Mouse (Mus musculus) kidney, postnatal 0 days (tissue): ENCODE results near the gene Csf3r. TPM values are rescaled to one million over a fixed set of nuclear protein-coding genes. Genes with fewer than 3 reads are reported as not detected.
A peak's percentile ranks its signal among the peaks of the same experiment; 100 is the strongest.
"Not testable (repeated sequence)": the region's sequence is repeated elsewhere in the genome, so short reads cannot be mapped to it uniquely, and the experiment has no call there.

Experiments
- ATAC-seq: fragments of 200-750 bp; cut with Nextera tagmentation; replicated peaks from 2 replicates; pipeline ENCODE4 v1.8.0; 2017; ENCODE audit warnings: low read depth, moderate number of reproducible peaks, moderate TSS enrichment, moderate library complexity; ENCODE audit not compliant: low FRiP score
- DNase-seq: peaks from one replicate; pipeline ENCODE4 v3.0.0-alpha.2; 2016; ENCODE audit warnings: low spot score
- H3K27ac ChIP-seq: fragments of 300-500 bp; sonication (generic); 2 replicates; pipeline ENCODE4 v1.5.1; 2014; ENCODE audit warnings: mild to moderate bottlenecking
- H3K27me3 ChIP-seq: fragments of 300-500 bp; sonication (generic); 2 replicates; pipeline ENCODE4 v1.6.1; 2014; ENCODE audit warnings: low read length, mixed read lengths; ENCODE audit not compliant: insufficient read depth
- H3K36me3 ChIP-seq: fragments of 300-500 bp; sonication (generic); 2 replicates; pipeline ENCODE4 v1.6.1; 2014; ENCODE audit warnings: low read length, mixed read lengths; ENCODE audit not compliant: insufficient read depth
- H3K4me1 ChIP-seq: fragments of 300-500 bp; sonication (generic); replicated peaks from 2 replicates; pipeline ENCODE4 v1.6.1; 2014; ENCODE audit warnings: antibody characterized with exemption, low read length, mixed read lengths; ENCODE audit not compliant: insufficient read depth
- H3K4me2 ChIP-seq: fragments of 300-500 bp; sonication (generic); 2 replicates; pipeline ENCODE4 v1.6.1; 2014; ENCODE audit warnings: mild to moderate bottlenecking, low read length, moderate library complexity, mixed read lengths
- H3K4me3 ChIP-seq: fragments of 300-500 bp; sonication (generic); replicated peaks from 2 replicates; pipeline ENCODE4 v1.5.1; 2014; ENCODE audit warnings: low read depth, low read length
- H3K9ac ChIP-seq: fragments of 300-500 bp; sonication (generic); 2 replicates; pipeline ENCODE4 v1.6.1; 2014; ENCODE audit warnings: low read depth, low read length
- H3K9me3 ChIP-seq: fragments of 300-500 bp; sonication (generic); replicated peaks from 2 replicates; pipeline ENCODE4 v1.6.1; 2016; ENCODE audit warnings: low read length, inconsistent platforms, mixed read lengths
- CTCF ChIP-seq: IDR thresholded peaks from 2 replicates; pipeline ENCODE4 v1.5.1; 2016; ENCODE audit warnings: antibody characterized with exemption, low read depth, mild to moderate bottlenecking, moderate library complexity
- WGBS: fragments of 180-500 bp; shearing (Covaris S2); extraction: QIAGEN DNeasy Blood & Tissue Kit; methylation state at CpG from one replicate; pipeline ENCODE4 v1.1.7; 2014; 5-methylcytosine and 5-hydroxymethylcytosine counted together
- polyA plus RNA-seq: library from polyadenylated mRNA; unstranded; fragments of >200 nt; fragmentation: Nextera tagmentation; extraction: Ambion mirVana; gene quantifications from 2 replicates; pipeline ENCODE4 v1.2.1, GENCODE M21; 2015

Csf3r gene
- 0.82 and 1.2 TPM in 2 replicates for polyA plus RNA-seq

DNA sequence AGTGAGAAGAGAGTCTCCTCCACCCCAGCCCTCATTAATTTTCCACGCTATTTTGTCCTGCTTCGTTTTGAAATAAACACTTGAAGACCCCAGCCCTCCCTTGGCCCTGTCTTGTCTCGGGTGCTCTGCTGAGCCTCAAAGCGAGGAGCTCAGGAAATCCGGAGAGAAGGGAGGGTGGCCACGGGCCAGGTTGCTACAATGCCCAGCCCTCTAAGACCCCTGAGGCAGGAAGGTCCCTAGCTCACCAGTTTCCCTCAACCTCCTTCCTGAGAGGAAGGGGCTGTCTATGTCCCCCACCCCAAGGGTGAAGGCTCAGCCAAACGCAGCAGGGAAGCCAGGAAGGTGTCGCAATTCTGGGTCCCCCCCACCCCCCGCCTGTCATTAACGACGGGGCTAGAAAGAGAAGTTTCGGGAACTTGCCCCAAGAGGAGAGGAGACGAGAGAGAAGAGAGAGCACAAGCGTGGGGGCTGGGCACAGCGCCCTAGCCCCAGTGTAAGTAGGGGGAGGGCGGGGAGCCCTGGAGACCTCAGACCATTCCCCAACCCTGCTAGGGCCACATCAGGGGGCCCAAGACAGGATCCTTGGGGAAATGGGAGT, at the start of gene Csf3r:
Csf3r (plus strand) TSS at position 248 of the 598 bp plus-strand sequence.
- DNase-seq = no peak
- peak within 1 kb of the TSS; percentile 18; the same call in 1 of the 2 replicates for H3K4me2 ChIP-seq
- H3K4me3 ChIP-seq = no peak within 1 kb of the TSS
- H3K27me3 ChIP-seq = no peaks in the 10 kb centered on the region
- no peak for TF ChIP-seq CTCF
- ATAC-seq = no peak
- H3K36me3 ChIP-seq = no peaks in the 10 kb centered on the region
- H3K9me3 ChIP-seq = no peaks in the 10 kb centered on the region
- no peaks in the 10 kb centered on the region for H3K4me1 ChIP-seq
- WGBS = 37% methylated on average over 16 of the region's 16 CpGs
- no peak within 1 kb of the TSS for H3K27ac ChIP-seq
- no peak within 1 kb of the TSS for H3K9ac ChIP-seq

DNA sequence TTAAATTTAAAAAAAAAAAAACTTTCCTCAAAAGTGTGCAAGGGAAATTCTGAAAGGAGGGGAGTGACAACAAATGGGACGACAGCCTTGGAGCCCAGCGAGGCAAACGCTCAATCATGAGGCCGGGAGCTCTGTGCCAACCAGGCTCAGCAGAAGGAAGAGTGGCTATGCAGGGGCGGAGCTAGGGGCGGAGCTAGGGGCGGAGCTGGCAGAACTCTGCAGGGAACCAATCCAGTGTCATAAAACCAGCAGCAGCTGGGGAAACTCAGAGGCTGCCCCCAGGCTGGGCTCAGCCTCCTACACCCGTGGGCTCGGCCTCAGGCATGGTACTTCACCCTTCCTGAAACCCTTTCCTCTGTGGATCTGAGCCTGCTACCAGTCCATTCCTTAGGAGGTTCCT, 46.6 kb upstream of the Csf3r start:
- Histone ChIP-seq H3K27ac (no peak overlapping the region), H3K9ac (no peak overlapping the region), H3K27me3 (no peaks in the 10 kb centered on the region), H3K4me3 (no peak overlapping the region), H3K36me3 (no peaks in the 10 kb centered on the region), H3K9me3 (no peaks in the 10 kb centered on the region), H3K4me2 (no peak overlapping the region), H3K4me1 (no peaks in the 10 kb centered on the region)
- no peak for TF ChIP-seq CTCF
- ATAC-seq (no peak), DNase-seq (no peak)
- 56% methylated on average over 9 of the region's 9 CpGs for WGBS

DNA sequence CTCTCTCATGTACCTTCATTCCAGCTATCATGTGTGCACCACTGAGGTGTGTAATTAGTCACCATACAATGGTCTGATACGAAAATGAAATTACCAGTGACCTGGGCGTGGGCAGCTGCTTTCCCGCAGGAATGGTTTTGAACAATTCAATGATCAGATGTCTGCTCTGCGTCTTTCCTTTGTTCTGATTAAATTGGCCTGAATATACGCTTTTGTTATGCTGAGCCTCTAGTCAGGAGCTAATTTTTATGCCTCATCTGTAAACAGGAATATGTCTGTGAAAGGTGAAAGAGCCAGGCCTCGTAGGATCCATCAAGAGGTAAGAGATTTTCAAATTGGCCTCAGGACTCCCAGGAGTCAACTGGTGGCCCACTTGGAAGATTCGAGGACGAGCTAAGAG, 41.1 kb upstream of the Csf3r start:
- Histone ChIP-seq H3K9me3 (no peaks in the 10 kb centered on the region), H3K4me3 (no peak overlapping the region), H3K36me3 (no peaks in the 10 kb centered on the region), H3K27ac (no peak overlapping the region), H3K4me1 (no peaks in the 10 kb centered on the region), H3K9ac (no peak overlapping the region), H3K27me3 (no peaks in the 10 kb centered on the region), H3K4me2 (no peak overlapping the region)
- WGBS = 81% methylated on average over 8 of the region's 8 CpGs
- DNase-seq (no peak), ATAC-seq (no peak)
- TF ChIP-seq CTCF = no peak

DNA sequence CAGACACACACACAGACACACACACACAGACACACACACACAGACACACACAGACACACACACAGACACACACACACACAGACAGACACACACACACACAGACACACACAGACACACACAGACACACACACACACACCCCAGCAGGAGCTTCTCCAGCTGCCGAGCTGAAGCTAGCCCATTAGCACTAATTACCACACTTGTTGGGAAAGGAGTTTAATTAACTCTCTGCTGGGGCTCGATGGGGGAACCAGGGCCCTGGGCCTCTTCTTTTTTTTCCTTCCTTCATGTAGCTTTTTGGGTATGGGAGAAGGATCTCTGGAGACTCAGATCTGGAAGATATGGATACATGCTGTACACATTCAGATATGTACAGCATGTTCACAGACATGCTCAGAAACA, 38.6 kb upstream of the Csf3r start:
- DNase-seq, H3K4me1 ChIP-seq, H3K4me2 ChIP-seq, H3K9ac ChIP-seq, H3K36me3 ChIP-seq, H3K9me3 ChIP-seq, ATAC-seq, H3K27ac ChIP-seq, H3K4me3 ChIP-seq, H3K27me3 ChIP-seq: not testable (repeated sequence)
- WGBS = 45% methylated on average over 2 of the region's 2 CpGs

DNA sequence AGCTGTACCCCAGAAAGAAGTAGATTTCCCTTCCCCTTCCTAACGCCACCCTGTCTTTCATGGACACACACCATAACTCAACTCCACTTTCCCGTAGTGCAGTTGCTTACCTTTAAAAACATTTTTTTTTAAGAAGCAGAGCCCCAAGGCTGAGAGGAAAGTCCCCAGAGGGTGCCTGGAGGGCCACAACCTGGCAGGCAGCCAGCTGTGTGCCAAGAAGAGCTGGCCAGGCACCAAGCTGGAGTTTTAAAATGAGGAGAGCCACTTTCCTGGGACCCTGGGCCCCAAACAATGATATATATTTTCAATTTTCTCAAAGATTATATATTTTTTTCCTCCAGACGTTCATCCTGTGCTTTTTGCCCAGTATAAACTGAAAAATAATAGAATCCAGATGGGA, 37.3 kb upstream of the Csf3r start:
- DNase-seq (no peak), ATAC-seq (no peak)
- no peak overlapping the region for H3K4me3 ChIP-seq
- no peak overlapping the region for H3K9ac ChIP-seq
- H3K9me3 ChIP-seq = no peaks in the 10 kb centered on the region
- H3K4me2 ChIP-seq = no peak overlapping the region
- H3K27ac ChIP-seq = no peak overlapping the region
- WGBS = 58% methylated on average over 3 of the region's 3 CpGs
- H3K4me1 ChIP-seq = no peaks in the 10 kb centered on the region
- no peak for TF ChIP-seq CTCF
- no peaks in the 10 kb centered on the region for H3K27me3 ChIP-seq
- no peaks in the 10 kb centered on the region for H3K36me3 ChIP-seq

DNA sequence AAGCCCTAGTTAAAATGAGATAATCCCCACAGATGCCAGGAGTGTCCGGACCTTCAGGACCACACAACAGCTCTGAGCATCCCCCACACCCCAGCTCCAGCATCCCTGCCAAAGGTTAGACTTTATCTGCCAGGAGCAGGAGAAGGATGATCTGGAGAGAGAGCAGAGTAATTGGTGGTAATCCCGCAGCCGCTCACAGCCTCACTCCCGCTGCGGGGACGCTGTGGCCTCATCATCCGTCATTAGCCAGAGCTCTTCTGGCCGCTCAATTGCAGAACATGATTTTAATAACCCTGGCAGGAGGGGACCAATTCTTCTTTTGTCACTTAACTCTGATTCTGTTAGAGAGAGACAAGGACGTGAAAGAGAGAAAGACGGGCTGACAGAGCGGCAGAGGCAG, 35.3 kb upstream of the Csf3r start:
- Histone ChIP-seq H3K4me3 (no peak overlapping the region), H3K36me3 (no peaks in the 10 kb centered on the region), H3K9ac (no peak overlapping the region), H3K27me3 (no peaks in the 10 kb centered on the region), H3K4me1 (no peaks in the 10 kb centered on the region), H3K4me2 (no peak overlapping the region), H3K9me3 (no peaks in the 10 kb centered on the region), H3K27ac (no peak overlapping the region)
- no peak for TF ChIP-seq CTCF
- WGBS = 49% methylated on average over 11 of the region's 11 CpGs
- DNase-seq = no peak
- no peak for ATAC-seq

DNA sequence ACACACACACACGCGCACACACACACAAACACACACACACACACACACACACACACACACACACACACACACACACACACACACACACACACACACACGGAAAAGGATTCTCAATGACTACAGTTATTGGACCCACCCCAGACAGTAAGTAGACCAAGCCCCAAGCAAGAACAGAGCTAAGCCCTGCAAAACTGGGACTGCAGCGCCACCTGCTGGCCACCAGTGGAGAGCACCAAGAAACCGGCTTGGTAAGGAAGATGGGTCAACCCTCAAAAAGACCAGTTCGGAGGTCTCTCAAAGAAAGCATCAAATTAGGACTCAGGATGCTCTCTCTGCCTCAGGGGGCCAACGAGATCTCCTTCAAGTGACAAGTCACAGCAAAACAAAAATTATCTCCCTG, 34.2 kb upstream of the Csf3r start:
- no peak overlapping the region for H3K27ac ChIP-seq
- ATAC-seq = no peak
- H3K36me3 ChIP-seq = no peaks in the 10 kb centered on the region
- WGBS = 29% methylated on average over 7 of the region's 7 CpGs
- no peak overlapping the region for H3K4me3 ChIP-seq
- H3K27me3 ChIP-seq = no peaks in the 10 kb centered on the region
- no peaks in the 10 kb centered on the region for H3K4me1 ChIP-seq
- no peaks in the 10 kb centered on the region for H3K9me3 ChIP-seq
- no peak overlapping the region for H3K4me2 ChIP-seq
- DNase-seq = peak; percentile 86
- peak; percentile 88 for TF ChIP-seq CTCF
- H3K9ac ChIP-seq = no peak overlapping the region
